Mouse (Mus musculus) spleen, adult 2 months (tissue): ENCODE measurements around the gene Podnl1. TPM values are rescaled to one million over a fixed set of nuclear protein-coding genes. Genes with fewer than 3 reads are reported as not detected.
A peak's percentile ranks its signal among the peaks of the same experiment; 100 is the strongest.

Source experiments
- DNase-seq, 2 experiments: peaks; one replicate each; pipeline versions ENCODE4 v3.0.0 to v3.0.0-alpha.2; 2012 to 2021; ENCODE audit warnings: low spot score in 2 of 2, low read depth in 1 of 2
- H3K27ac ChIP-seq: fragments of 200-500 bp; 2 replicates; pipeline ENCODE4 v1.5.1; 2012; ENCODE audit warnings: low read length, inconsistent platforms; ENCODE audit not compliant: insufficient read depth
- H3K27me3 ChIP-seq: fragments of 200-500 bp; 2 replicates; pipeline ENCODE4 v1.6.1; 2012; ENCODE audit warnings: mild to moderate bottlenecking, moderate library complexity, low read length, inconsistent platforms; ENCODE audit not compliant: control insufficient read depth, insufficient read depth
- H3K36me3 ChIP-seq: fragments of 200-500 bp; 2 replicates; pipeline ENCODE4 v1.6.1; 2012; ENCODE audit warnings: mild to moderate bottlenecking, low read length, inconsistent platforms; ENCODE audit not compliant: control insufficient read depth, insufficient read depth
- H3K4me1 ChIP-seq: fragments of 200-500 bp; 2 replicates; pipeline ENCODE4 v1.6.1; 2011; ENCODE audit warnings: inconsistent platforms; ENCODE audit not compliant: control insufficient read depth, insufficient read depth, insufficient read length
- H3K4me3 ChIP-seq: fragments of 200-500 bp; 2 replicates; pipeline ENCODE4 v1.5.1; 2011; ENCODE audit warnings: mild to moderate bottlenecking, inconsistent platforms; ENCODE audit not compliant: insufficient read depth, insufficient read length; ENCODE audit errors: extremely low read depth
- CTCF ChIP-seq: fragments of 200-500 bp; IDR thresholded peaks from 2 replicates; pipeline ENCODE4 v1.5.1; 2011; ENCODE audit warnings: mild to moderate bottlenecking, inconsistent platforms; ENCODE audit not compliant: insufficient read depth, insufficient read length, insufficient replicate concordance; ENCODE audit errors: extremely low read depth
- POLR2A ChIP-seq: fragments of 200-500 bp; IDR thresholded peaks from 2 replicates; pipeline ENCODE4 v1.6.1; 2011; ENCODE audit warnings: low read depth, low read length, inconsistent platforms
- WGBS: fragments of 180-500 bp; shearing (Covaris S2); methylation state at CpG from one replicate; pipeline ENCODE4 v1.1.7; 2018; 5-methylcytosine and 5-hydroxymethylcytosine counted together
- polyA plus RNA-seq: library from polyadenylated mRNA; depleted of rRNA; stranded (reverse); fragments of >200 nt; gene quantifications from 2 replicates; pipeline ENCODE4 v1.2.3, GENCODE M21; 2012; rRNA removed

Gene Podnl1
- 11.1 and 12.9 TPM in 2 replicates for polyA plus RNA-seq

- Histone ChIP-seq H3K4me3 (no peak within 1 kb of the TSS), H3K36me3 (no peaks in the 10 kb centered on the region), H3K4me1 (no peaks in the 10 kb centered on the region), H3K27me3 (no peaks in the 10 kb centered on the region), H3K27ac (peak within 1 kb of the TSS; percentile 12; the same call in 1 of the 2 replicates)
- no peak for TF ChIP-seq CTCF
- no peak for TF ChIP-seq POLR2A
- DNase-seq, result no peak
- 65% methylated on average over 9 of the region's 9 CpGs for WGBS
These were observed at the start of gene Podnl1 for GRCm38 (mm10) chr8:84125656-84126055. Podnl1 (plus strand) TSS chr8:84125989.

GRCm38 (mm10) chr8:84076412-84076811 is 49.4 kb upstream of the Podnl1 start:
- H3K27me3 ChIP-seq, result no peaks in the 10 kb centered on the region
- H3K4me1 ChIP-seq, result peaks cover 10% of the 10 kb centered on the region; the same call in 1 of the 2 replicates
- H3K4me3 ChIP-seq, result no peak overlapping the region
- DNase-seq, result no peak
- peaks cover 16% of the 10 kb centered on the region for H3K36me3 ChIP-seq
- 72% methylated on average over 1 of the region's 1 CpGs for WGBS
- TF ChIP-seq POLR2A, result no peak
- no peak overlapping the region for H3K27ac ChIP-seq

GRCm38 (mm10) chr8:84076849-84077248 is 48.9 kb upstream of the Podnl1 start:
- Histone ChIP-seq H3K4me1 (peaks cover 10% of the 10 kb centered on the region; the same call in 1 of the 2 replicates), H3K27ac (no peak overlapping the region), H3K4me3 (no peak overlapping the region), H3K36me3 (peaks cover 16% of the 10 kb centered on the region), H3K27me3 (no peaks in the 10 kb centered on the region)
- no peak for DNase-seq
- TF ChIP-seq POLR2A, result no peak
- no peak for TF ChIP-seq CTCF
- 95% methylated on average over 3 of the region's 3 CpGs for WGBS

GRCm38 (mm10) chr8:84079206-84079605 is 46.6 kb upstream of the Podnl1 start:
- TF ChIP-seq CTCF (no peak), POLR2A (no peak)
- Histone ChIP-seq H3K4me3 (no peak overlapping the region), H3K27ac (no peak overlapping the region), H3K36me3 (peaks cover 27% of the 10 kb centered on the region), H3K4me1 (no peaks in the 10 kb centered on the region), H3K27me3 (no peaks in the 10 kb centered on the region)
- WGBS, result 87% methylated on average over 5 of the region's 5 CpGs
- DNase-seq, result no peak

DNA sequence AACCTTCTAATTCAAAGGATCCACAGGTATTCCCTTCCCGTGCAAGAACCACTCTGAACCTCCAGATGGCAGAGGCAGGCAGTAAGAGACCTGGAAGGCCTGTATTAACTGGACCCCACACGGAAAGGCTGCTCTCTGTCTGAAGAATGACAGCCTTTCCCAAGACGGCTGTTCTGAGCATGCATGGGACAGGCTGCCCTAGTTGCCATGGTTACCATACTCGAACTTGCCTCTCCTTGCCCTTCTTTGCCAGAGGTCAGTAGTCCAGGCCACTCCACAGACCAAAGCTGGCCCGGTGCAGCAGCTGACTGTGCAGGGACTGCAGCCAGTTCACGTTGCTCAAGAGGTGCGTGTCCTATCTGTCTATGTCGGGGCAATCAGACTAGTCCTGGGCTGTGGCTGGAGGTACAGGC is 42.0 kb upstream of the Podnl1 start:
- Histone ChIP-seq H3K36me3 (peaks cover 31% of the 10 kb centered on the region), H3K4me3 (no peak overlapping the region), H3K27me3 (no peaks in the 10 kb centered on the region), H3K27ac (no peak overlapping the region), H3K4me1 (no peaks in the 10 kb centered on the region)
- TF ChIP-seq POLR2A, result no peak
- WGBS, result 88% methylated on average over 8 of the region's 8 CpGs
- DNase-seq, result no peak

DNA sequence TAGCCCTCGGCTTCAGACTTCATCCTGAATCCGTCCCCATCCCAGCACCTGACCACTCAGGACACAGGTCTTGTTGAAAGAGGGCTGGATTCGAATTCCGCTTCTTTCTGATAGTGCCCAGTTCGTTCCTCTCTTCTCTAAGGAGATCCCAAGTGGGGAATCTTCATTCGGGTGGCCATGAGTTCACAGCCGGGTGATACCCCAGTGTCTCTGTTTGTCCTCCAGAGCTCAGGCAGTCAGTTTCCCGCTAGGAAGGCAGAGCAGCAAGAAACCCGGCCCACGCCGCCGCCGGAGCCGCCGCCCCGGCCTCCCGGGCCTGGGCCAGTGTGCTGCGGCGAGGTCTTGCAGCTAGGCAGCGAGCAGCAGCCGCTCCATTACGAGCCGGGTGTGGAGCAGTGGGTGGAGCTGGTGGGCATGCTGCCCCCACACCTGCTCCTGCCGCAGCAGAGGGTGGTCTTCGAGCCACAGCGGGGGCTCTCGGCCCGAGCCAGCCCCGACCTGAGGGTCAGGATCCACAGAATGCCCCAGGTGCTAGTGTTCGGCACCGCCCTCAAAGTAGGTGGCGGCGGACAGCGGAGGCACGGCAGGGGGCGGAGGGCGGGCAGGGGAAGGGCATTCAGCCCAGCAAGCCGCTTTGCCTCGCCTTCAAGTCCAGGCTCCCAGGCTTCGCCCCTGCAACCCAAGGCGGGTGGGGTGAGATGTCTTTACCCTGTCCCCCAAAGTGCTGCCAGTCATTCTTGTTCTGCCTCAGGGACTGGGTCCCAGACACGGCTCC is 41.3 kb upstream of the Podnl1 start:
- Histone ChIP-seq H3K4me3 (no peak overlapping the region), H3K27ac (no peak overlapping the region), H3K4me1 (no peaks in the 10 kb centered on the region), H3K36me3 (peaks cover 31% of the 10 kb centered on the region), H3K27me3 (no peaks in the 10 kb centered on the region)
- WGBS, result 95% methylated on average over 42 of the region's 42 CpGs
- no peak for DNase-seq
- no peak for TF ChIP-seq POLR2A
- no peak for TF ChIP-seq CTCF

- Histone ChIP-seq H3K36me3 (peaks cover 18% of the 10 kb centered on the region), H3K27me3 (no peaks in the 10 kb centered on the region), H3K4me1 (no peaks in the 10 kb centered on the region), H3K27ac (no peak overlapping the region), H3K4me3 (no peak overlapping the region)
- TF ChIP-seq CTCF, result no peak
- no peak for TF ChIP-seq POLR2A
- 94% methylated on average over 7 of the region's 7 CpGs for WGBS
- DNase-seq, result no peak
These were observed 38.6 kb upstream of the Podnl1 start for GRCm38 (mm10) chr8:84087156-84087555.

DNA sequence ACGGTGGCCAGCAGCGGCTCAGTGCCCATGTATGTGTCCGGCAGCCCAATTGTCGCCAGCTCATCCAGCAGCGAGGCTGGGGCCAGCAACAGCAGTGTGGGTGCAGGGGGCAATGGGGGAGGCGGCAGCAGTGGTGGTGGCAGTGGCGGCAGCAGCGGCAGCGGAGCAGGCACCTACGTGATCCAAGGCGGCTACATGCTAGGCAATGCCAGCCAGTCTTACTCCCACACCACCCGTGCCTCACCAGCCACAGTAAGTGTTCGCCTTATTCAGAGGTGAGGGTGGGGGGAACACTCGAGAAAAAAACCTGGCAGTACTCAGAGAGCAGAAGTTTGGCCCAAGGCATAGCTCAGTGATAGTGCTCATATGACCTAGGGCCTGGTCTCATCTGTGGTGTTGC is 38.0 kb upstream of the Podnl1 start:
- Histone ChIP-seq H3K27ac (no peak overlapping the region), H3K36me3 (peaks cover 12% of the 10 kb centered on the region), H3K27me3 (no peaks in the 10 kb centered on the region), H3K4me1 (no peaks in the 10 kb centered on the region), H3K4me3 (no peak overlapping the region)
- TF ChIP-seq POLR2A (no peak), CTCF (no peak)
- DNase-seq, result no peak
- 94% methylated on average over 14 of the region's 14 CpGs for WGBS
